Mouse (Mus musculus) kidney, embryonic 14.5 days (tissue): ENCODE data around the gene Lrrc41. TPM values are rescaled to one million over a fixed set of nuclear protein-coding genes. Genes with fewer than 3 reads are reported as not detected.

Source experiments
- ATAC-seq: fragments of 200-750 bp; cut with Nextera tagmentation; 2 replicates; pipeline ENCODE4 v1.8.0; 2017; ENCODE audit warnings: moderate number of reproducible peaks, mild to moderate bottlenecking, moderate TSS enrichment, moderate library complexity; ENCODE audit not compliant: low FRiP score, low TSS enrichment
- H3K27ac ChIP-seq: fragments of 300-500 bp; sonication (generic); 2 replicates; pipeline ENCODE4 v1.5.1; 2014; ENCODE audit warnings: low read depth, mild to moderate bottlenecking, low read length, moderate library complexity, mixed read lengths
- H3K27me3 ChIP-seq: fragments of 300-500 bp; sonication (generic); 2 replicates; pipeline ENCODE4 v1.6.1; 2014; ENCODE audit warnings: mild to moderate bottlenecking, low read length; ENCODE audit not compliant: control insufficient read depth, insufficient read depth
- H3K36me3 ChIP-seq: fragments of 300-500 bp; sonication (generic); 2 replicates; pipeline ENCODE4 v1.6.1; 2014; ENCODE audit warnings: low read length, mixed read lengths; ENCODE audit not compliant: control insufficient read depth, insufficient read depth
- H3K4me1 ChIP-seq: fragments of 300-500 bp; sonication (generic); 2 replicates; pipeline ENCODE4 v1.6.1; 2014; ENCODE audit warnings: low read length, mixed read lengths; ENCODE audit not compliant: control insufficient read depth, insufficient read depth
- H3K4me2 ChIP-seq: fragments of 300-500 bp; sonication (generic); replicated peaks from 2 replicates; pipeline ENCODE4 v1.6.1; 2014; ENCODE audit warnings: low read depth, mild to moderate bottlenecking, low read length
- H3K4me3 ChIP-seq: fragments of 300-500 bp; sonication (generic); 2 replicates; pipeline ENCODE4 v1.5.1; 2014; ENCODE audit warnings: mild to moderate bottlenecking, low read length
- H3K9ac ChIP-seq: fragments of 300-500 bp; sonication (generic); 2 replicates; pipeline ENCODE4 v1.6.1; 2014; ENCODE audit warnings: low read depth, mild to moderate bottlenecking, low read length, moderate library complexity
- H3K9me3 ChIP-seq: fragments of 300-500 bp; sonication (generic); 2 replicates; pipeline ENCODE4 v1.6.1; 2016; ENCODE audit warnings: low read length; ENCODE audit not compliant: control insufficient read depth
- WGBS: fragments of 180-500 bp; shearing (Covaris S2); extraction: QIAGEN DNeasy Blood & Tissue Kit; methylation state at CpG from one replicate; pipeline ENCODE4 v1.1.7; 2014; 5-methylcytosine and 5-hydroxymethylcytosine counted together
- polyA plus RNA-seq: library from polyadenylated mRNA; unstranded; fragments of >200 nt; fragmentation: Nextera tagmentation; extraction: Ambion mirVana; gene quantifications from 2 replicates; pipeline ENCODE4 v1.2.1, GENCODE M21; 2014

The Lrrc41 gene
- polyA plus RNA-seq, 1 experiment from 2014 or later: 78.1 TPM

DNA sequence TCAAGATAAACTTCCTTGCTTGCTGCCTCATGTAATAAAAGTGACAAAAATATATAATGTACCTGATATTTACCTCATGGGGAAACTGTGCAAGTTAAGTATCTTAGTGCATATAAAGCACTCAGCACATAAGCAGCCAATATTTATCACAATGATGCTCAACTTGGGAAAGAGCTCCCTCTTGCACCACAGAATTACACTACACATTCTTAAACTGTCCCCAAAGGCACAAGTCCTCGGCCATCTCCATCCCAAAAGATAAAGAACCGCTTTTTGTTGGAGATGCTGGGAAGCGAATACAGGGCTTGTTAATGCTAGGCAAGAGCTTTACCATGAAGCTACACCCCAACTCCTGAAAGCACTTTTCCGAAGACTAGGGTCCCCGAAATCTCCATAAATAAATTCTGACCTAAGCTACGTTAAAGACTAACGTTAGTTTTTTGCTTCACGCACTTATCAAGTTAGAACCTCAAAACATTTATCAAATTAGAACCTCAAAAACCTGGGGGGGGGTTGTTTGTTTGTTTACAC is 859 bp upstream of the Lrrc41 start:
- Histone ChIP-seq H3K4me1 (peaks cover 26% of the 10 kb centered on the region), H3K4me2 (peak overlapping the region; percentile 74), H3K27ac (peak overlapping the region; percentile 95), H3K4me3 (peak overlapping the region; percentile 99), H3K9me3 (no peaks in the 10 kb centered on the region), H3K9ac (peak overlapping the region; percentile 99), H3K36me3 (peaks cover 14% of the 10 kb centered on the region), H3K27me3 (no peaks in the 10 kb centered on the region)
- WGBS: 2% methylated on average over 8 of the region's 8 CpGs
- ATAC-seq: no peak

DNA sequence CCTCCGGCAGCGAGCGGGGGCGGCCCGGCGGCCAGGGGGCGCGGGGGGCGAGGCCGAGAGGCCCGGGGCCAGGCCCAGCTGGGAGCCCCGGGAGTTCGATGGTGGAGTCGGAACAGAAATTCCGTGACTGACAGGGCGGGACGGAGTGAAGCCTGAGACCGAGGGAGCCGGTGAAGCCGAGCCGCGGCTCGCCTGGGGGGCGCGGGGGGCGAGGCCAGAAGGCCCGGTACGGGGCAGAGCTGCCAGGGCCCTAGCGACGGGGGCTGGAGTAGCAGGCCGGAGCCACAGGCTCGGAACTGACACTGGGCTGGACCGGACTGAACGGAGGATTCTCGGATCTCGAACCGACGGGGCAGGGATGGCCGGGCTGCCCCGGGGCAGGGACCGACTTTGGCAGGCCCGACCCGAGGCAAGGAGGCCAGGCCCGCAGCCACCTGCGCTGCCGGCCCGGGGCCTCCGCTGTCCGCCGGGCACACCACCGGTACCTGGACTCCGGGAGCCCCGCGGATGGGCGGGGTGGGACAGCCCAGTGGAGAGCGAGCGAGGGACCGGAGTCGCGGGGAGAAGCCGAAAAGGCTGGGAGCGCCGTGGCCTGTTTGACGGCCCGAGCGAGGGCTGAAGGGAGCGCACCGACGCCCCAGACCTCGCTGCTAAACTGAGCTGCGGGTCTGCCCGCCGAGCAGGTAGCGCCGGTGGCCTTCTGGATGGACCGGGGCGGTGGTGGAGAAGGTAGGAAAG is 731 bp downstream of the Lrrc41 start:
- peak overlapping the region; percentile 53 for H3K4me2 ChIP-seq
- H3K4me1 ChIP-seq: peaks cover 26% of the 10 kb centered on the region
- ATAC-seq: peak; percentile 80
- H3K27me3 ChIP-seq: no peaks in the 10 kb centered on the region
- WGBS: under 1% methylated on average over 63 of the region's 77 CpGs
- H3K27ac ChIP-seq: peak overlapping the region; percentile 95
- no peaks in the 10 kb centered on the region for H3K9me3 ChIP-seq
- H3K36me3 ChIP-seq: peaks cover 11% of the 10 kb centered on the region
- H3K4me3 ChIP-seq: peak overlapping the region; percentile 99
- peak overlapping the region; percentile 99 for H3K9ac ChIP-seq

DNA sequence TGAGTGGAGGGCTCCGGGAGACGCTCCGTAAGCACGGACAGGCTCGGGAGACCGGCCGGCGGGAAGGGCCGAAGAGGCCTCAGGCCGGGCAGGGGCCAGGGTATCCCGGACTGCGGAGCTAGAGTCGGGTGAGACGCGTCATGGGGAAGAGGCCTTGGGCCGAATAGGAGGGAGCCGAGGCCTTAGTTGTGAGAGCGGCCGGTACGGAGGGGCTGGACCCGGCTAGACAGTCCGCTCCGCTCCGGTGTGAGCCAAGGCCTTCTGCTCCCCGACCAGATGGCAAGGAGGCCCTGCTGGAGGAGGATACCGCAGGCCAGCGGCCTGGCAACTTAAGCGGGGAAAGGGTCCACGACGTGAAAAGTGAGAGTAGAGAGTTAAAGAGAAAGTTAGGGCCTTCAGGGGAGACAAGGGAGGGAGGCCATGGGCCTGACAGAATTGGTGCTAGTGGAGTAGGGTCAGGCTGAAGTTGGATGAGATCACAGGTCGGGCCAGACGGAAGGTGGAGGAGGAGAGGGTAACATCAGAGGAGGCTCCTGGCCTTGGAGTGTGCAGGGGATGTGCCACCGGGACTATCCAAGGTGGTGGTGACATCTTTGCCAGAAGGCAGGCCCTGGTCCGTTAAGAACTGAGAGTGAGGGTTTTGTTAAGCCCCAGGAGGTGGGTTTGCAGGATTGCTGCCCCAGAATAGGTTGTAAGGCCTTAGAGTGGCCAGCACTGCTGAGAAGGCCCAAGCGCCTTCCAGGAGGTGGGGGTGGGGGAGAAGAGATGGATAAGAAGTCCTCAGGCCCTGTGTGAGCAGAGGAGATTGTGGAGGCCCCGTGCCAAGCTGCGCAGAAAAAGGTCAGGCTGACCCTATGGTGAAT is 1.5 kb downstream of the Lrrc41 start:
- ATAC-seq: peak; percentile 12
- peaks cover 19% of the 10 kb centered on the region for H3K36me3 ChIP-seq
- WGBS: 2% methylated on average over 37 of the region's 37 CpGs
- H3K9me3 ChIP-seq: no peaks in the 10 kb centered on the region
- H3K4me2 ChIP-seq: peak overlapping the region; percentile 53
- H3K27ac ChIP-seq: peak overlapping the region; percentile 95
- peaks cover 26% of the 10 kb centered on the region for H3K4me1 ChIP-seq
- H3K9ac ChIP-seq: peak overlapping the region; percentile 99
- peak overlapping the region; percentile 99 for H3K4me3 ChIP-seq
- no peaks in the 10 kb centered on the region for H3K27me3 ChIP-seq

DNA sequence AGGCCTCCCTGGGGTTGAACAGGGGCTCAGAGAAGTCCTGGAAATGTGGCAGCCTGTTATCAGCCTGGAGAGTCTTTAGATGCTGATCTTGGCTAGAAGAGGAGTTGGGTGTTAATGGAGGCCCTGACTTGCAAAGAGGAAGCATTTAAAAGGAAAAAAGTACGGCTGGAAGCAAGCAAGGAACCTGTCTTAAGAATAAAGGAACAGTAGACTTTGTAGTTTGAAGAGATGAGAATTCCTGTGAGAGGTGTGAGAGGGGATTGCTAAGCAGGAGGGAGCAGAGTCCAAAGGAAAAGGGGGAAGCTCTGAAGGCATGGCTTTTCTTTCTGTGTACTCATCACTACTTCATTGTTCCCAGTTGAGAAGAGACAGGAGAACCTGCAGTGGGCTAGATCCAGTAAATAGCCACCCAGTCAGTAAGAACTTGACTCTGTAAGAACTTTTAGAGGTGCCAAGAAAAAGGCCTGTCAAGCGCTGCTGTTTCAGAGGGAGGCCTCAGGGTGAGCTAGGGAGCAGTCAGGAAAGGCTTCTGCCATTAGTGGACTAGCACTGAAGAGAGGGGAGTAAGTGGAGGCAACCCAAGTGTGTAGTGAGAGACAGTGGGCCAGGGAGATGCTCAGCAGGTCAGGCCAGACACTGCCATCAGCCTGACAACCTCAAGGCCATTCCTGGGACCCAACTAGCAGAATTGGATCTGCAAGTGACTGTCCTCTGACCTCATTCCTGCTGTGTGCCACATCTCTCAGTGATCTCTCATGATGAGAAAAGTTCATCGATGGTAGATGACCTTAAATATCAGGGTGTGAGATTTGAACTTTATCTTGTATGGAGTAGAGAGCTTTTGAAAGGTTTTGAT is 2.4 kb downstream of the Lrrc41 start:
- WGBS: 54% methylated on average over 3 of the region's 3 CpGs
- peak overlapping the region; percentile 99 for H3K4me3 ChIP-seq

DNA sequence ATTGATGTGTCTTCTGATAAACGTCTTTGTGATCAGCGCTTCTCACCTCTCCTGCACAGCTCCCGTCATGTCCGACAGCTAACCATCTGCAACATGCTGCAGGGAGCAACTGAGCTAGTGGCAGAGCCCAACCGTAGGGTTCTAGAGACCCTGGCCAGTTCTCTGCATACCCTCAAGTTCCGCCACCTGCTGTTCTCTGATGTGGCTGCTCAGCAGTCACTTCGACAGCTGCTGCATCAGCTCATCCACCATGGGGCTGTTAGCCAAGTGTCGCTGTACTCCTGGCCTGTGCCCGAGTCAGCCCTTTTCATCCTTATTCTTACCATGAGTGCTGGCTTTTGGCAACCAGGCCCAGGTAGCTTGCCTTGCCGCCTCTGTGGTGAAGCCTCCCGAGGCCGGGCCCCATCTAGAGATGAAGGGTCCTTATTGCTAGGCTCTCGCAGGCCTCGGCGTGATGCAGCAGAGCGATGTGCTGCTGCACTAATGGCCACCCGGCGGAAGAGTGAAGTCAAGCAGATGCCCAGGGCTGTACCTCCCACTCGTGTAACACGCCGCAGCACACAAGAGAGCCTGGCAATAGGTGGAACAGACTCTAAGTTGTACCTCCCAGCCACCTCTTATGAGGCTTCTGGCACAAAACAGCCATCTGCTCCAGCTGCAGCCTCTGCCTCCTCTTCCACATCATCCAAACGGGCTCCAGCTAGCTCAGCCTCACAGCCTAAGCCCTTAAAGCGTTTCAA is 13.6 kb downstream of the Lrrc41 start:
- Histone ChIP-seq H3K4me3 (no peak overlapping the region), H3K9ac (no peak overlapping the region), H3K4me1 (no peaks in the 10 kb centered on the region), H3K27ac (no peak overlapping the region), H3K4me2 (no peak overlapping the region), H3K27me3 (no peaks in the 10 kb centered on the region), H3K9me3 (no peaks in the 10 kb centered on the region), H3K36me3 (peaks cover 71% of the 10 kb centered on the region)
- ATAC-seq: no peak
- 91% methylated on average over 23 of the region's 23 CpGs for WGBS

More for the DNA sequence above, 2.4 kb downstream of the Lrrc41 start:
- no peaks in the 10 kb centered on the region for H3K27me3 ChIP-seq
- peak overlapping the region; percentile 53 for H3K4me2 ChIP-seq
- peak overlapping the region; percentile 95; the same call in 1 of the 2 replicates for H3K27ac ChIP-seq
- peak overlapping the region; percentile 99 for H3K9ac ChIP-seq
- peaks cover 26% of the 10 kb centered on the region for H3K4me1 ChIP-seq
- peaks cover 26% of the 10 kb centered on the region for H3K36me3 ChIP-seq
- H3K9me3 ChIP-seq: no peaks in the 10 kb centered on the region
- ATAC-seq: no peak

DNA sequence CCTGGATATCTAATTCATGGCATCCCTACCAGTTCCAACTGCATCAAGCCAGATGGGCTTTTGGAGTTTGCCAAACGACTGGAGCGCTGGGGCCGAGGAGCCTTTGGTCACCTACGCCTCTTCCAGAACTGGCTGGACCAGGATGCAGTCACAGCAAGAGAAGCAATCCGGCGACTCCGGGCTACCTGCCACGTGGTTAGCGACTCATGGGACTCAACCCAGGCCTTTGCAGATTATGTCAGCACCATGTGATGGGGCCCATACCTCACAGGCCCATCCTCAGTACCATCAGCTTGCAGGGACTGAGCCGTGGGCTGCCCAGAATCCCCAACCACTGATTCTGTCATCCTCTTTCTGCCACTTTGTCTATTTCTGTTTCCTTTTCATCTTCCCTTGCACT is 21.2 kb downstream of the Lrrc41 start:
- Histone ChIP-seq H3K27me3 (no peaks in the 10 kb centered on the region), H3K9ac (no peak overlapping the region), H3K4me1 (no peaks in the 10 kb centered on the region), H3K27ac (no peak overlapping the region), H3K9me3 (no peaks in the 10 kb centered on the region), H3K4me3 (no peak overlapping the region), H3K4me2 (no peak overlapping the region), H3K36me3 (peaks cover 87% of the 10 kb centered on the region)
- 92% methylated on average over 10 of the region's 10 CpGs for WGBS
- ATAC-seq: no peak

DNA sequence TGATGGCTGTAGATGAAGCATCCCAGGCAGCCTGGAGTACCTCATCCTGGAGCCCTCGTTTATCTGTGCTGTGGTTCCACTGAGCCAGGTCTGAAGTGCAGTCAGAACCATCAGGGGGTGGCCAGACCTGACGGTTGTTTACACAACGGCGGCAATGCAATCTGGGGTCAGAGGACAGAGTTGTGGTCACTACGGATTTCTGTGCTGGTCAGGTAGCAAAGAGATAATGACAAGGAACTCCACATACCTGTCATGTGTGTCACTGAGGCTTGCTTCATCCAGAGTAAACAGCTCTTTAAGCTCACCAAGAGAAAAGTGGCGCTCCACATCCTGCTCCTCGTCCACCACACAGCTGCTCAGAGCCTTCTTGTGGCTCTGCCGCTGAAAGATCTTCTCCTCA is 22.1 kb downstream of the Lrrc41 start:
- Histone ChIP-seq H3K27me3 (no peaks in the 10 kb centered on the region), H3K9me3 (no peaks in the 10 kb centered on the region), H3K36me3 (peaks cover 90% of the 10 kb centered on the region)

DNA sequence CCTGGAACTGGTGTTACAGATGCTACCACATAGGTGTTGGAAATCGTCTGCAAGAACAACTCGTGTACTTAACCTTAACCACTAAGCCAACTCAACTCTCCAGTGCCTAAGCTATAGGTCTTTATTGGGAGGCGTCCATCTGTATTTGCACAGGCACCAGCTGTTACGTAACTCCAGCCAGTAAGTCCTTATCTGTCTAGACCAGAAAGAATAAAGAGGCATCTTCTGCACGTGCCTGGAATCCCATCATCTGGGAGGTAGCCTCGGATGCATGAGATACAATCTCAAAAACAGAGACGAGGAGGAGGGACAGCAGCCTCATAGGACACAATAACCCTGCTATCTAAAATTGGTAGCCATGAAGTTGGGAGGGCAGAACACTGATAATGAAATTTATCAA is 25.9 kb downstream of the Lrrc41 start:
- Histone ChIP-seq H3K4me2 (no peak overlapping the region), H3K9me3 (no peaks in the 10 kb centered on the region), H3K9ac (no peak overlapping the region), H3K4me3 (no peak overlapping the region), H3K4me1 (no peaks in the 10 kb centered on the region), H3K27me3 (no peaks in the 10 kb centered on the region), H3K27ac (no peak overlapping the region), H3K36me3 (peaks cover 82% of the 10 kb centered on the region)
- WGBS: 87% methylated on average over 7 of the region's 7 CpGs
- no peak for ATAC-seq

More for the DNA sequence above, 22.1 kb downstream of the Lrrc41 start:
- H3K4me1 ChIP-seq: no peaks in the 10 kb centered on the region
- no peak overlapping the region for H3K4me3 ChIP-seq
- WGBS: 92% methylated on average over 8 of the region's 8 CpGs
- no peak overlapping the region for H3K9ac ChIP-seq
- no peak overlapping the region for H3K4me2 ChIP-seq
- no peak for ATAC-seq
- H3K27ac ChIP-seq: no peak overlapping the region
